Mouse (Mus musculus) kidney, adult 9 months (tissue): ENCODE measurements around the gene Ngef.
A peak's percentile ranks its signal among the peaks of the same experiment; 100 is the strongest.

ENCODE experiments used
- DNase-seq: peaks from one replicate; pipeline ENCODE4 v3.0.0; 2022

Gene Ngef

GRCm38 (mm10) chr1:87562967-87563366, 10.7 kb downstream of the Ngef start:
- no peak for DNase-seq

GRCm38 (mm10) chr1:87553586-87553985, 20.1 kb downstream of the Ngef start:
- DNase-seq: no peak

GRCm38 (mm10) chr1:87551008-87551407, 22.7 kb downstream of the Ngef start:
- DNase-seq: no peak

- DNase-seq: peak; percentile 62
These were observed 32.1 kb downstream of the Ngef start for GRCm38 (mm10) chr1:87541614-87542013.

- no peak for DNase-seq
These were observed 36.7 kb downstream of the Ngef start for GRCm38 (mm10) chr1:87537008-87537407.

GRCm38 (mm10) chr1:87534118-87534517, 39.6 kb downstream of the Ngef start:
- DNase-seq: no peak

- no peak for DNase-seq
These were observed 41.3 kb downstream of the Ngef start for GRCm38 (mm10) chr1:87532346-87532745.

- DNase-seq: peak; percentile 38
These were observed 46.5 kb downstream of the Ngef start for GRCm38 (mm10) chr1:87527191-87527590.

GRCm38 (mm10) chr1:87525041-87525440, 48.6 kb downstream of the Ngef start:
- DNase-seq: no peak

- DNase-seq: no peak
These were observed 52.1 kb downstream of the Ngef start for GRCm38 (mm10) chr1:87521523-87521922.

GRCm38 (mm10) chr1:87520467-87520866, 53.2 kb downstream of the Ngef start:
- DNase-seq: no peak

GRCm38 (mm10) chr1:87510845-87511244, 62.8 kb downstream of the Ngef start:
- no peak for DNase-seq

- no peak for DNase-seq
These were observed 63.4 kb downstream of the Ngef start for GRCm38 (mm10) chr1:87510166-87510691.

GRCm38 (mm10) chr1:87509561-87510165, 64.0 kb downstream of the Ngef start, which contains the start of gene Neu2:
TSS of gene Neu2 (plus strand) at chr1:87509889.
- DNase-seq: peak; percentile 56

GRCm38 (mm10) chr1:87508591-87509560, 64.8 kb downstream of the Ngef start:
- peak; percentile 14 for DNase-seq

GRCm38 (mm10) chr1:87507857-87508256, 65.8 kb downstream of the Ngef start:
- peak; percentile 56 for DNase-seq

- DNase-seq: no peak
These were observed 68.1 kb downstream of the Ngef start for GRCm38 (mm10) chr1:87505524-87505923.

- no peak for DNase-seq
These were observed 80.1 kb downstream of the Ngef start for GRCm38 (mm10) chr1:87493542-87493941.

GRCm38 (mm10) chr1:87492285-87492684, 81.4 kb downstream of the Ngef start:
- no peak for DNase-seq

GRCm38 (mm10) chr1:87486386-87486785, 87.3 kb downstream of the Ngef start:
- no peak for DNase-seq

GRCm38 (mm10) chr1:87482546-87482945, 91.1 kb downstream of the Ngef start:
- DNase-seq: no peak

GRCm38 (mm10) chr1:87475076-87475895, 98.4 kb downstream of the Ngef start:
- DNase-seq: no peak

GRCm38 (mm10) chr1:87472576-87472975, 101.1 kb downstream of the Ngef start:
- peak; percentile 81 for DNase-seq
